Mouse (Mus musculus) E14TG2a.4 (cell line): Measurements from ENCODE around the gene Ckm.
A peak's percentile ranks its signal among the peaks of the same experiment; 100 is the strongest.

Experiments
- CTCF ChIP-seq: conservative IDR thresholded peaks from 2 replicates; pipeline ENCODE4 v1.5.1; 2014; ENCODE audit warnings: low read length
- NANOG ChIP-seq: IDR thresholded peaks from 2 replicates; pipeline ENCODE4 v1.6.1; 2014; ENCODE audit warnings: borderline replicate concordance, low read length, mixed read lengths
- POU5F1 ChIP-seq: IDR thresholded peaks from 2 replicates; pipeline ENCODE4 v1.6.1; 2014; ENCODE audit warnings: low read length, borderline replicate concordance

DNA sequence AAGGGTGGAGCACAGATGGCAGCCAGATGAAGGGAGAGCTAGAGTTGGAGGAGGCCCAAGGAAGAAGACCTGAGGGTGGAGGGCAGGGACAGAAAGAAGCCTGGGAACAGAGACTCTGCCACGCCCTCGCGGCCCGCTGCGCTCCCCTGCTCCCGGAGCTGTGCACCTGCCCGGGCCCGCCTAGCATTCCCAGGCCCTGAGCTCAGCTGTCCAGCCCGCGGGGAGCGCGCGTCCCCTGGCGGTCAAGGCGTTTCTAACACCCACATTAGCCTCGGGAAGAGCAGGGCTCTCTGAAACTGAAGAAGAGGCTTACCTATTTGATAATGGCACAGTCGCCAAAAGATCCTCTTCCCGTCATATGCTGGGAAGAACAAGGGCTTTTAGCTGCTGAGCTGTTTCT is 40.7 kb upstream of the Ckm start:
- TF ChIP-seq CTCF = peak; percentile 58
- no peak for TF ChIP-seq NANOG
- TF ChIP-seq POU5F1 = no peak
